Mouse (Mus musculus) telencephalon, adult 2 months (tissue): ENCODE results near the gene Sdccag8.
"Not testable (repeated sequence)": the region's sequence is repeated elsewhere in the genome, so short reads cannot be mapped to it uniquely, and the experiment has no call there.

Experiments
- DNase-seq: peaks from one replicate; pipeline ENCODE4 v3.0.0-alpha.2; 2011; ENCODE audit warnings: low read depth, low spot score

Sdccag8 gene

DNA sequence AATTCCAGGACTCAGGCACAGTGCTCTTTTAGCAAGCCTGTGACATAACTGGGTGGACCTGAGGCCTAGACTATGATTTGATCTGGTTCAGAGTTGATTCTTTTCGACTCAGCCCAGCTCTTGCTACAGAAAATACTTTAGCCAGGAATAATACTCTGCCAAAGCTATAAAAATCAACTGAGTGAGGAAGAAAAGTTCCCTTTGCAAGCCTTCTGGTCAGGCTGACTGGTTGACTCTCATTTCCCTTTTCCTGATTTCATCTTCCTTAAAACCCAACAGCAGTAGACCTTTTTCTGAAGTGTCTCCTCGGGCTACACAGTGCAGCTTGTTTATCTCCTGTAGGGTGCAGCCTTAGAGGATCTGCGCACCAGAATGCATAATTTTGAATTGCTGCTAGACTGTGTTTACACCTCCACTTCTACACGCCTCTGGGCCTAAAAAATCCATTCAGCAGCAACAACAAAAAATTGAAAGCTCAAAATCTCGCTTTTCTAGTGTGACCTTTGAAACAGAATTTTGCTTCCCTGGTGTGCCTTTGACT is 13.6 kb downstream of the Sdccag8 start:
- DNase-seq: no peak

GRCm38 (mm10) chr1:176828666-176829065 is 14.2 kb downstream of the Sdccag8 start:
- no peak for DNase-seq

DNA sequence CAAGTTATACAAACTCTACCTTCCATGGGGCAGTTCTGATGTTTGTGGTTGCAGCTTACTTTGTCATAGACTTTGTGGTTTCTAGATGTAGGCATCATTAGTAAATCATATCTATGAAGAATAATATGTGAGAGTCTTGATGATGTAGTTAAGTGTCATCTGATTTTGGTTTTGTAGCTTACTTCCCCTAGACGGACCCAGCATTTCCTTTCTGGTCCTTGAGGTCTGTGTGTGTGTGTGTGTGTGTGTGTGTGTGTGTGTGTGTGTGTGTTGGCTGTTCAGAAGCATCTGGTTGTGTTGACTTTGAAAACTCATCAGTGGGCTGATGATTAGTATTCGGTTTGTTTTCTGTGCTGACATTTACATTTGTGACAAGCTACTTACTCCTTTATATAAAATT is 17.6 kb downstream of the Sdccag8 start:
- no peak for DNase-seq

GRCm38 (mm10) chr1:176832607-176833006 is 18.1 kb downstream of the Sdccag8 start:
- no peak for DNase-seq

DNA sequence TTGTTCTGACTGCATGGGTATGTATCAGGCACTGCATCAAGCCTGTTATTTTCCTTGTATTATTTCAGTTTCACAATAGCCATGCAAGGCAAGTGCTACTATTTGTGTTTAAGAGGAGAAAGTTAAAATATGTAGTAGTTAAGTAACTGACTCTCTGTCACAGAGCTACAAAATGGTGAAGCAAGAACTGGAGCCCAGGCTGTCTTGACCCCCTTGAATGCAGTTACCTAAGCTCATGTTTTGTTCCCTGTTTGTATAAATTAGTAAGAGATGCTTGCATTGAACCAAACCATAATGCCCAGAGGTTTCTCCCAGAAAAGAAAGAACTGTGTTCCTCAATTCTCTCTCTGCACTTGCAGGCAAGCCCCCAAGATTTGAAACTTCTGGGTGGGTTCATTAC is 18.8 kb downstream of the Sdccag8 start:
- no peak for DNase-seq

- no peak for DNase-seq
Observed at GRCm38 (mm10) chr1:176833948-176834347, 19.5 kb downstream of the Sdccag8 start.

DNA sequence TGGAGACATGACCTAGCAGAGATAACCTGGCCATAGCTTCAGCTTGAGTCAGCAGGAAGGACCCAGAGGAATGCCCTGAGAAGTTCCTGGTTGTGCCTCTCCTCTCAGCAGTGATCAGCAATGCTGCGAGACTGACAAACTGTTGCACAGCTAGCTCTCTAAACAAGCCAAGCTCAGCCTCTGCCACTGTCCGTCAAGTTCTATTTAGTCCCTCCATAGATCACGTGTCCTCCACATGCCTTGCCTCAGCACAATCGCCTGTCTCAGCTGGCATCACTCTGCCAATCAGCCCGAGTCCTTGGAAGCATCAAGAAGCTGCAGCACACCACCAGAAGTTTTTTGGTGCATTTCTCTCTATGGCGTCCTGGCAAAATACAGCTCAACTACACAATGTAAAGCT is 20.4 kb downstream of the Sdccag8 start:
- DNase-seq: no peak

DNA sequence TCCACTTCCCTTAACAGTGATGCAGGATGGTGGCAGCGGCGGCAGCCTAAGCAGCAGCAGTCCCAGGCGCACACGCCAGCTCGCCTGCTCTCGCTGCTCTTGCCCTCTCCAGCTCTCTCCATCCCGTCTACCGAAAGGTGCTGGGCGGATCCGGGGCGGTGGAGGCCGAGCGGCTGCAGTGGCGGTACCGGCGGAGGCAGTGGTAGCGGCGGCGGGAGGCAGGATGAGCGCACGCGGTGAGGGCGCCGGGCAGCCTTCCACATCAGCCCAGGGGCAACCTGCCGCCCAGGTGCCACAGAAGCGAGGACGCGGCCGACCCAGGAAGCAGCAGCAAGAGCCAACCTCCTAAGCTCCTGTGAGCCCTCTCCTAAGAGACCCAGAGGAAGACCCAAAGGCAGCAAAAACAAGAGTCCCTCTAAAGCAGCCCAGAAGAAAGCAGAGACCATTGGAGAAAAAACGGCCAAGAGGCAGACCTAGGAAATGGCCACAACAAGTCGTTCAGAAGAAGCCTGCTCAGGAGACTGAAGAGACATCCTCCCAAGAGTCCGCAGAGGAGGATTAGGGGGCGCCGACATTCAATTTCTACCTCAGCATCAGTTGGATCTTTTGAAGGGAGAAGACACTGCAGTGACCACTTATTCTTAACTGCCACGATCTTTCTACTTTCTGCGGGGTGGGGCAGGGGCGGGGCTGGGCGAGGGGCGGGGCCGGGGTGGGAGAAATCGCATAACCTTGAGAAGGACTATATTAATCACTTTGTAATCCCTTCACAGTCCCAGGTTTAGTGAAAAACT is 21.2 kb downstream of the Sdccag8 start:
- DNase-seq: no peak

GRCm38 (mm10) chr1:176836562-176836961 is 22.1 kb downstream of the Sdccag8 start:
- not testable (repeated sequence) for DNase-seq

- no peak for DNase-seq
Observed at GRCm38 (mm10) chr1:176845082-176845977, 30.9 kb downstream of the Sdccag8 start.

GRCm38 (mm10) chr1:176847118-176847859 is 32.8 kb downstream of the Sdccag8 start:
- no peak for DNase-seq

DNA sequence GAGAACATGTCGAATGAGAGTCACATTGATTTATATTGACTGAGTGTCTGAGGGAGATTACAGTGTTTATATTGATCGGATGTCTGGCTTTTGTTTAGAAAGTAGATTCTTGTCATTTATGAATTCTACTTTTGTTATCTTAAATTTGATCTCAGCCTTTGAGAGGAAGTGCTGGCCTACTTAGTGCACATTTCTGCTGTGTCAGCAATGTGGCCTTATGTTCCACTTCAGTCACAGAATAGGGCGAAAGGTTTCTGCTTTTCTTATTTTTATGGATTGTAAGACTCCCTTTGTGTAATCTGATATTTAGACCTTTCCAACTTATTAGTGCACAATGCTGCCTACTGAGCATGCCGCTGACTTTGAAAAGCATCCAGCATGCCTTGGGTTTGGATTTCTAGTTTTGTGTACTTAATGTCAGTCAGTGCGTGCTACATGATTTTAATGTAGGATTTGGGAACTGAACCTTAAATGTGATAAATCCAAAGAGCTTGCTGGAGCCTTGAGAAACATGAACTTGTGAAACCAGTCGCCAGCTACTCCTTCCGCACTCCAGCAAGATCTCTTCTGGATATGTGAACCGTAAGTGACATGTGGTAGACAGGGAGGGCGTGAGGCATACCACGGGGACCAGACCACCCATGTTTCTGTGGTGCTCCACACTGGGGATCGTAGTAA is 34.3 kb downstream of the Sdccag8 start:
- DNase-seq: no peak

- no peak for DNase-seq
Observed at GRCm38 (mm10) chr1:176849377-176849776, 34.9 kb downstream of the Sdccag8 start.

DNA sequence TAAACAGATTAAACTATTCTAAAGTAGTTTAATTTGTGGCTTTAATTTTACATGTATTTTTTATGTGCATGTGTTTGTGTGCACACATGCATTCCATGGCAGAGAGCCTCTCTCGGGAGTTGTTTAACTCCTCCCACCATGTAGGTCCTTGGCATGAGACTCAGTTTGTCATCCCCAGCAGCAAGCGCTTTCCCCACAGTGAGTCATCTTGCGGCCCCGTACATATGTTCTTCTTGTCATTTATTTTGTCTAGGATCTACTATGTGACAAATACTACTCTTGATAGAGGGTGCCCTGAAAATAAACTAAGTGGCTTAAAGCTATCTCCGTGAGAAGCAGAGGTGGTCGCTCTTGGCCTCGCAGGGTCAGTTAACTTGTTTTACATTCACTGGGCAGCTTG is 36.9 kb downstream of the Sdccag8 start:
- no peak for DNase-seq

- no peak for DNase-seq
Observed at GRCm38 (mm10) chr1:176852813-176853590, 38.5 kb downstream of the Sdccag8 start.

- DNase-seq: peak; percentile 64
Observed at GRCm38 (mm10) chr1:176861981-176862644, 47.7 kb downstream of the Sdccag8 start.

DNA sequence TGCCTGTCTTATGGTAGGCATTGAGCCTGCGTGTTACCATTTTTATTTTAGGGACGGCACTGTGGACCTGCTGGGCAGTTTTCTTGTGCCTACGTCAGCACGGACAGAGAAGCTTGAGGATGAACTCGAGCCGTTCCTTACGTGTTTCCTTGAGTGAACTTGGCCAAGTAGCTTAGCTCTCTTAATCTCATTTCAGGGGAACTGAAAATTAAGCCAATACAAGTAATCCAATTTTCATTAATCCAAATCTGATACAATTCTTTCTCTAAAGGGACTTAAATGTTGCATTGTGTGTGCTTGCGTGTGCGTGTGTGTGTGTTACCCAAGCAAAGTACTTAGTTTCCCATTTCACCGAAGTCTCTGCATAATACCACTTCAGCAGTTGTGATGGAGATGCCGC is 56.0 kb downstream of the Sdccag8 start:
- no peak for DNase-seq

- DNase-seq: no peak
Observed at GRCm38 (mm10) chr1:176871975-176872374, 57.5 kb downstream of the Sdccag8 start.

GRCm38 (mm10) chr1:176873463-176873862 is 59.0 kb downstream of the Sdccag8 start:
- no peak for DNase-seq

DNA sequence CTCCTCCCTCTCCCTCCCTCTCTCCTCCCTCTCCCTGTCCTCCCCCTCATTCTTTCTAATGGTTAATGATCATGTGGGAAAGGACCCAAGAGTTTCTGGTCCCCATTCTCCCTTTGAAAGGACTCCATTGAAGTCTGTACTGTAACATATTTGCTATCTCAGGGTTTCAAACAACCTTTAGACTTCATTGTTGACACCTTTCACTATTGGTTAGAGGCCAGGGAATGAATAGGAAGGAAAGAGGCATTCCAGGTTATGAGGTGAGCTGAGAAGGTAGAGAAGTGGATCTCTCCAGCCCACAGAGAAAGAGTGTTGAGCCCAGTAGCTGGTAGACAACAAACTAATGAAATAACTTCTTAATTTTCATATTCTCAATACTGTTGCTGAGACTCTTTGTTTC is 59.7 kb downstream of the Sdccag8 start:
- DNase-seq: no peak
